Mouse (Mus musculus): ENCODE measurements around the gene Pdzrn4.
"Not testable (repeated sequence)": the region's sequence is repeated elsewhere in the genome, so short reads cannot be mapped to it uniquely, and the experiment has no call there.

The Pdzrn4 gene

GRCm38 (mm10) chr15:92396770-92397608 lies at the start of gene Pdzrn4:
Pdzrn4 (plus strand) TSS chr15:92396881.
- no peak for DNase-seq (ENCODE audit: low read depth, low spot score)

GRCm38 (mm10) chr15:92347426-92347825 lies 49.3 kb upstream of the Pdzrn4 start:
- no peak for DNase-seq (ENCODE audit: low read depth, low spot score)

DNA sequence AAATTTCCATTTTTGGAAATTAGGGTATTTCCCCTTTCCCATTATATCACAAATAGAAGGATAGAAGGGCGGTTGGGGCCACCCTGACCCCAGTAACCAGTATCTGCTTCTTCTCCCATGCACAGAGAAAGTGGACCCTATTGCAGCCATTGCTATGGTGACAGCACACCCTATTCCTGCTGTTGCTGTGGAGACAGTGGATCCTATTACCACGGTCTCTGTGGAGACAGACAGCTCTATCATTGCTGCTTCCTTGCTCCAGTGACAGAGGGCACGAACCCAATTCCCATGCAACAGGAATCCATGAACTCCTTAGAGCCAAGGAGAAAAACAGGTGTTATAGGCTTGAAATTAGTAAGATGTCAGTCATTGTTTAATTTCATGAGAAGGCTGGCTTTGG lies 48.8 kb upstream of the Pdzrn4 start:
- DNase-seq (ENCODE audit: low read depth, low spot score): no peak

- not testable (repeated sequence) for DNase-seq (ENCODE audit: low read depth, low spot score)
Observed at GRCm38 (mm10) chr15:92348453-92348852, 48.2 kb upstream of the Pdzrn4 start.

DNA sequence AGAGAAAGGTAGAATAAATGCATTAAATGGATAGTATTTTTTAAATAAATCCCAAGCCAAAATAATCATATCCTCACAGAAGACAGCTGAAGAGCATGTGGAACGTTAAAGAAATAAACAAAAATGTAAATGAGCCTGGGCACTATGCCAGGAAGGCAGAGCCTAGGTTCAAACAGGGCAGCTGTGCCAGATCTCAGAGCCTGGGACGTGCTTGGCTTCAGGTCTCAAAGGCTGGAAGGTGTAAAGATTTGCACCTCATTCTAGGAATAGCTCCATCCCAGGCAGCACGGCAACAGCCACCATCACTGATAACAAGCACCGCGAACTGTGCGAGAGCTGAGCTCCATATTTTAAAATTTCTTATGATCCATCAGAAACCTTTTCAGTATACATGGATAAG lies 32.5 kb upstream of the Pdzrn4 start:
- no peak for DNase-seq (ENCODE audit: low read depth, low spot score)

DNA sequence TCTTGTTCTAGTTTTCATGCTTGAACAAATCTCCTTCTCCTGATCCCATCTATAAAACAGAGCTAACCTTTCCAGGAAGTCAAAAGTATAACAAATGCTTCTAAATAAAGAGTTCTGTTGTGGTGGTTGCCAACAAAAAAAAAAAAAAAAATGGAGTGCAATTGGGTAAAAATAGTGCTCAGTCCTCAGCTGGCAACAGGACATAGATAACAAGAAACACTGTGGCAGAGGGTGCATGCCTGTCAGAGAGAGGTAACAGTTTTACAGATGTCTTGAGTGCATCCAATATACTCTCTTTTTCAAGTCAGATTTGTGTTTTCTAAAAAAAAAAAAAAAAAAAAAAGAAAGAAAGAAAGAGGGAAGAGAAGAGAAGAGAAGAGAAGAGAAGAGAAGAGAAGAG lies 32.1 kb upstream of the Pdzrn4 start:
- no peak for DNase-seq (ENCODE audit: low read depth, low spot score)

- DNase-seq (ENCODE audit: low read depth, low spot score): no peak
Observed at GRCm38 (mm10) chr15:92394811-92395210, 1.9 kb upstream of the Pdzrn4 start.

DNA sequence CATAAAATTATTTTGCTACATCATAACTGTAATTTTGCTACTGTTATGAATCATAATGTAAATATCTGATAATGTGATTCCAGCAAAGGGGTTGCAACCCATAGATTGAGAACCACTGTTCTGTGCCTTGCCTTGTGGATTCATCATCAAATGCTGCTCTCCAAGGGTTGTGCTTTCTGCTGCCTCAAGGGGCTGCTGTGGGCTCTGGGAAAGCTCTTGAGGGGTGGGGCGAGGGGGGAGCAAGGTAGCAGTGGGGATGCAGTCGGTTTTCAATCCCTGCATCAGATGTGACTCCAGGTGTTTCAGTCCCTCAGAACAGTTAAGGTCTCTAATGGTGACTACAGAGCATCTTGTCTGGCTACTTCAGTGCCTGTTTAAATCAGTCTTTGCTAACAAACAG lies 2.1 kb downstream of the Pdzrn4 start:
- no peak for DNase-seq (ENCODE audit: low read depth, low spot score)

DNA sequence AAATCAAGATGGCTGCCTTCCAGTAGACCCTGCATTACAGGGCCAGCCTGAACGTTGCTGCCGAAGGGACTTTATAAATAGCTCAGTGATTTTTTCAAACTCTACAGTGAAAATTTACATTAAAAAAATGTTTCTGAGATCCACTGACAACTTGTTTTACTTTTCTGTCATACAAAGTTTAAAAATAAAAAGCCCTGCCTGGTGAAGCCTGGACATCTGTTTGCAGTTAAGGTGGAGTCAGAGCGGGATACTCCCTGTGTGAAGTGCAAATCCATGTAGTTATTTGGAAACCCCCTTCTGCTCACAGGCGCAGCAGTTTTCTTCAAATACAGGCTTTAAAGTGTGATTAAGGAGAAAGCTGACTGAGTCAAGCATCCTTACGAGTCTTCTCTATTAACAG lies 2.6 kb downstream of the Pdzrn4 start:
- DNase-seq (ENCODE audit: low read depth, low spot score): peak; percentile 45

DNA sequence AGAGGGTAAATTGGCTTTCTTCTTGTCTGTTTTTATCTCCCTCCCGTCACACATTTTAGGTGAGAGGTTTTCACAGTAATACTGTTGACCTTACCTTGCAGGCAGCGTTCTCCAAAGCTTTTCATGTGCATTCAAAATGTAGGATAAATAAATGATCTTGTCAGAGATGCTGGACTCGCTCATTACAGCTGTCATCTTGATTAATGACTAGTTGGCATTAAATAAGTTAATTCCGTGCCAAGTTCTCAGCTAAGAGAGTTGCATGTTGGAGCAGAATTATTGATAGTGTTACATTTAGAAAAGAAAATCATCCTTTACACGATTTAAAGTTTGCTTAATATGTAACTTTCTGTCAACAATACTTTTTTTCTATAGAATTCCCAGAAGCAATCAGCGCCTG lies 4.9 kb downstream of the Pdzrn4 start:
- no peak for DNase-seq (ENCODE audit: low read depth, low spot score)

DNA sequence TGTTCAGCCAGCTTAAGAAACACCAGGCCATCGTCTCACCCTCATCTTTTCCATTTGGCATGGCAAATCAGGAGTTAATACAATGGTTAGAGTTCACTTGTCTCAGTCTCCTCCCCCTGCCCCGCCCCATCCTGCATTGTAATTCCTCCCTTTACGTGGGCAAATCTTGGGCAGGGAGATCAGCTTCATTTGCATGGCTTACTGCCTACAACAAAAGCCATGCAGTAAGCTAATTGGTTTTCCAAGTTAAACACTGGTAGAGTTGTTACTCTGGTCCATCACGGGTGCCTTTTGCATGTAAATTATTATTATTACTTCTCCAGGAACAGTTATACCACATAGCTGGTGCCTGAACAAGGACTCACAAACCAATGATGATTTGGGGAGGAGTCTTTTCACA lies 18.6 kb downstream of the Pdzrn4 start:
- DNase-seq (ENCODE audit: low read depth, low spot score): no peak

DNA sequence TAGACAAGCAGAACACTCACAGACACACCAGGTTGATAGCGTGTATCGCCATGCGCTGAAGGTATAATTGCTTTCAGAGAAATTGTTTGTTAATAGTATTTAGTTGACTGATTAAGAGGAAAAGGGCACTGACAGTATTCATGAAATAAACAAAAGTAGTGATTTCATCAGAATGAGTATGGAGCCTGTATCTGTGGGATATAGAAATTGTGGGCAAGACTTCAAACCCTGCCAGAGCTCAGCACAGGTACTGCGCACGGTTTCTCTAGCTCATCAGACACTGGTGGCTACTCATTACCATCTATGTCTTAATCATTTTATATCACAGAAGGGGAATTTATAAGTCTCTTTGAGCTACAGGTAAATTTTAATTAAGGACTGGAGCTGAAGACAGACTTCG lies 19.5 kb downstream of the Pdzrn4 start:
- no peak for DNase-seq (ENCODE audit: low read depth, low spot score)

DNA sequence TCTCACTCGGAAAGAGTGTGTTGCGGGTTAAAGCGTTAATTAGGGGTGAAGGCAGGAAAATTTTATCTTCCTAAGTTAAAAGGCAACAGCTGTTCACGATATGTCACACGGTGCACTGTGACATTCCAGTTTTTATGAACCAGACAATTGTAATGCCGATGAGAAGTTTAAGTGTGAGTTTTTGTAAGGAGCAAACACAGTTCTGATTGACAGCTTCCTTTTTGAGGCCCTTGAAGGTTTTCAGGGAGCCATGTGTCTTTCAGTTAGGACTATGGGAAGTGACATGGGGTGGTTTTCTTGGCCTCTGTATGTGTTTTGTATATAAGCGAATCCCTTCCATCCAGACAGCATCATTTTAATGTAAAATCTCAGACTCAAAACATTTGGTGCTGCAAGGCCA lies 20.0 kb downstream of the Pdzrn4 start:
- DNase-seq (ENCODE audit: low read depth, low spot score): no peak

DNA sequence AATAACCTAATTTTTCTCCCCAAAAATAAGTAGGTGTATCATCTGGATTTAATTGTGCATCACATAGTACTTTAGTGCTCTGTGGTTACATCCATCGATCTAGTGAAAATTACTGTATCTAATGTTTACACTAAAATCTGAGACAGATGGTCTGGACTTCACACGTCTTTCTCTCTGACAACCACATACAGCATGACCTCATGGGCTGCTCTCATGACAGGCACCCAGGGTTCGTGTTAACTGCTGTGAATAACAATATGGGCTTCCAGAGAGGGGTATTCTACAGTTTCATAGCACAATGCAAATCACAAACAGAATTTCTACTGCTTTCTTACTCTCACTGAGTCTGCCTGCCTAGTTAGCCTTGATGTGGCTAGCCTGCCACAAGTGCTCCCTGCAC lies 20.4 kb downstream of the Pdzrn4 start:
- DNase-seq (ENCODE audit: low read depth, low spot score): no peak

DNA sequence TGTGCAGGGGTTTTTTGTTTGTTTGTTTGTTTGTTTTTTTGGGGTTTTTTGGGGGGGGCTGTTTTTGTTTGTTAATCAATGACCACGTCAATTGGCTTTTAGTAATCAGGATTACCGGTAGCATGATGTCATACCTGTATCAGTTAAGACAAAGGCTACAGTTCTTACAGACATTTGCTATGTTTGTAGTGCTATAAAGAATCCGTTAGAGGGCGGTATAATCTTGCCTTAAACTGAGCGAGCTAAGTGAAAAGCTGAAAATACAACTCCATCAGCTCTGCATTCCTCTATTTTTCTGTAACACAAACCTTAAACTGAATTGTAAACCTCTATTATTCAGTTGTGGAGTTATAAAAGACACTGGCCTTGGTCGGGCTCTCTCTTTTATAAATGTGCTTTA lies 37.9 kb downstream of the Pdzrn4 start:
- no peak for DNase-seq (ENCODE audit: low read depth, low spot score)

DNA sequence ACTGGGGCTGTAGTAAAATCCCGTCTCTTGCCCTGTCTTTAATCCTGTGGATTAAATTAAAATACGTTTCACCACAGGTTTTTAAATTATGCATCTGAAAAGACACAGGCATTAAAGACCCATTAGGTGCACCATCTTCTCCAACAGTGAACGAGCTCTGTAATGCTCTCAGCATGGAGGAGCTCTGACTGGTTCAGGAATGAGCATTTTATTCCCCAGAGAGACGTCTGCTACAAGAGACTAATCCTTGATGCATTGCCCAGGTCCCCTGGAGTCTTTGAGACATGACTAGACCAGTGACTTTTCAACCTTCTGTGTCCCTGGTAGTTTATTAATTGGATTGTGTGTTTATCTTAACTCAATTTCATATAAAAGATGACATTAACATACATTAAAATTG lies 38.6 kb downstream of the Pdzrn4 start:
- no peak for DNase-seq (ENCODE audit: low read depth, low spot score)

- DNase-seq (ENCODE audit: low read depth, low spot score): peak; percentile 54
Observed at GRCm38 (mm10) chr15:92441630-92442180, 45.0 kb downstream of the Pdzrn4 start.

DNA sequence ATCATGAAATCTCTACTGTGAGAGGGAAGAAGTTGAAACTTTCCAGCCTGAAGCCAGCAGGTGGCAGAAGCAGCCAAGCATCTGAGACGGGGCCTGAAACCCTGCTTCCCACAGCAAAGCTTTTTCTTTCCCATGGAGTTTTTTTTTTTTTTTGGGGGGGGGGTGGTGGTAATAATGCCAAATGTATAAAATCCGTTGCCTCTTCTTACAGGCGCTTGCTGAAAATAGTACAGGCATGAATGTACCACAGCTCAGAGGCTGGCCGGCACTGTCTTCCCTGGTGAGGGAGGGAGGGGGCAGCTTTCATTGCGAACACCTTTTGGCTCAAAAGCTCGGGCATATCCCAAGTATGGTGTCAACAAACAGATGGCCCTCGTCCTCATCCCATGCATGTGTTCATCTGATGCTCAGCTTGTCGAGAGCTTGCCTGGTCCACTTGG lies 51.0 kb downstream of the Pdzrn4 start:
- peak; percentile 35 for DNase-seq (ENCODE audit: low read depth, low spot score)

- DNase-seq (ENCODE audit: low read depth, low spot score): no peak
Observed at GRCm38 (mm10) chr15:92449112-92449511, 52.4 kb downstream of the Pdzrn4 start.

- no peak for DNase-seq (ENCODE audit: low read depth, low spot score)
Observed at GRCm38 (mm10) chr15:92452620-92453019, 55.9 kb downstream of the Pdzrn4 start.

GRCm38 (mm10) chr15:92482198-92482597 lies 85.5 kb downstream of the Pdzrn4 start:
- DNase-seq (ENCODE audit: low read depth, low spot score): no peak

- DNase-seq (ENCODE audit: low read depth, low spot score): no peak
Observed at GRCm38 (mm10) chr15:92491376-92491775, 94.7 kb downstream of the Pdzrn4 start.

GRCm38 (mm10) chr15:92495465-92496174 lies 98.9 kb downstream of the Pdzrn4 start:
- DNase-seq (ENCODE audit: low read depth, low spot score): no peak
